Mouse (Mus musculus) forebrain, embryonic 12.5 days (tissue): ENCODE measurements around the gene Prss50. TPM values are rescaled to one million over a fixed set of nuclear protein-coding genes. Genes with fewer than 3 reads are reported as not detected.

Experiments used
- ATAC-seq: fragments of 200-750 bp; cut with Nextera tagmentation; 2 replicates; pipeline ENCODE4 v1.8.0; 2017; ENCODE audit warnings: moderate TSS enrichment; ENCODE audit not compliant: low FRiP score
- H3K27ac ChIP-seq: fragments of 300-500 bp; sonication (generic); 2 replicates; pipeline ENCODE4 v1.5.1; 2016; ENCODE audit warnings: mild to moderate bottlenecking
- H3K27me3 ChIP-seq: fragments of 300-500 bp; sonication (generic); 2 replicates; pipeline ENCODE4 v1.6.1; 2016; ENCODE audit warnings: mild to moderate bottlenecking
- H3K36me3 ChIP-seq: fragments of 300-500 bp; sonication (generic); replicated peaks from 2 replicates; pipeline ENCODE4 v1.6.1; 2016; ENCODE audit warnings: mild to moderate bottlenecking
- H3K4me1 ChIP-seq: fragments of 300-500 bp; sonication (generic); 2 replicates; pipeline ENCODE4 v1.6.1; 2016
- H3K4me2 ChIP-seq: fragments of 300-500 bp; sonication (generic); 2 replicates; pipeline ENCODE4 v1.6.1; 2016; ENCODE audit warnings: mild to moderate bottlenecking, moderate library complexity
- H3K4me3 ChIP-seq: fragments of 300-500 bp; sonication (generic); replicated peaks from 2 replicates; pipeline ENCODE4 v1.5.1; 2016; ENCODE audit warnings: mild to moderate bottlenecking
- H3K9ac ChIP-seq: fragments of 300-500 bp; sonication (generic); 2 replicates; pipeline ENCODE4 v1.6.1; 2016; ENCODE audit warnings: mild to moderate bottlenecking
- H3K9me3 ChIP-seq: fragments of 300-500 bp; sonication (generic); 2 replicates; pipeline ENCODE4 v1.6.1; 2016
- WGBS: fragments of 180-500 bp; shearing (Covaris S2); methylation state at CpG from one replicate; pipeline ENCODE4 v1.1.7; 2016; 5-methylcytosine and 5-hydroxymethylcytosine counted together
- polyA plus RNA-seq: library from polyadenylated mRNA; unstranded; fragments of >200 nt; fragmentation: Nextera tagmentation; extraction: Ambion mirVana; gene quantifications from 2 replicates; pipeline ENCODE4 v1.2.1, GENCODE M21; 2016

Prss50 gene
- polyA plus RNA-seq, 1 experiment from 2014 or later, result 0.17 TPM

DNA sequence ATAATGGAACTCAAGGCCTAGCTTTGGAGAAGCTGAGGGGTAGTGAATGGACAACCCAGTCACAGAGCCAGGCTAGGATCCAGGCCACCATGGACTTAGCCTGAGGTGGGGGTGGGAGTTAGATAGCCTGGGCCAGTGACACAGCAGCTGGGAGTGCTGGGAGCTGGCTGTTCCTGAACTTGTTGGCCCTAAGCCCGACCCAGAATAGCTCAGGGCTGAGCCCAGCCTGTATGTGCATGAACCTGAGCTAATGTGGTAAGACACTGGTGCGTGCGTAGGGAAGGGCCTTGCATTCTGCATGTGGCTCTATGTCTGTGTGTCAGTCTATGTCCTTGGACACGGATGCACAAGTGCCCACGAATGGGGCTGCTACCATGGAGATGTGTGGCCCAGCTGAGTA, 20.1 kb downstream of the Prss50 start:
- Histone ChIP-seq H3K27ac (no peak overlapping the region), H3K36me3 (no peaks in the 10 kb centered on the region), H3K9ac (no peak overlapping the region), H3K4me2 (no peak overlapping the region), H3K27me3 (peaks cover 76% of the 10 kb centered on the region), H3K9me3 (no peaks in the 10 kb centered on the region), H3K4me3 (no peak overlapping the region), H3K4me1 (peaks cover 32% of the 10 kb centered on the region)
- 85% methylated on average over 5 of the region's 5 CpGs for WGBS
- ATAC-seq, result no peak

DNA sequence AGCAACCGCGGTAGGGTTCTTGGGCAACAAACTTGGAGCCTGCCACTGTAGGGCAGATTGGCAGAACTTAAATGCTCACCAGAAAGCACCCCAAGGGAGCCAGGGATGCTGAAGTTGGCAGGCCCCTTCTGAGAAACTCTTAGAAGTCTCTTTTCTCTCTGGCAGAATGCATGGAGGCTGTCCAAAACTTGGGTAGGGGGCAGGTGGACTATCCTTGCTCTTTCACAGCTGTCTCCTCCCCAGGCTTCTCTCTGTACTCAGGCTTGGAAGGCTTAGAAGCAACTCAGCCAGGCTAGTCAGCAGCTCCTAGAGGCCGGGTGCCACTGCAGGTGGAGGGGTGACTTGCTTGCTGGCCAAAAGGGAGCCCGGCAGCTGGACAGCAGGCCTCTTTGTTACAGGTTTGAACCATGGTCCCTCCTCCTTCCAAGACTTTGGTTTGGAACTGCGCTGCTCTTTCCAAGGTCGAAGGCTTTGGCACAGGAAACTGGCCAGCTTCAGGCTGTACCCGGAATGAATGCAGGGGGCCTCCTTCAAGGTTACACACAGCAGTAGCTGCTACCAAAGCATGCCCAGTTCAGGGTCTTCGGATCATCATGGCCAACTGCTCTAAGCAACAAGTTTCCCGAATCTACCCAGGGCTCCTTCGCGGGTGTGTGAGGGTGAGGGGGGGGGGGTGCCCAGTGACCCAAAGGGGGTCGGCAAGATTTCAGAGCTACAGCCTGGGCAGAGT, 21.6 kb downstream of the Prss50 start, which contains the start of gene Als2cl:
Als2cl (plus strand) TSS at position 680 of the 730 bp plus-strand sequence.
- no peak for ATAC-seq
- Histone ChIP-seq H3K27ac (no peak within 1 kb of the TSS), H3K4me3 (peak within 1 kb of the TSS; percentile 50), H3K27me3 (peaks cover 61% of the 10 kb centered on the region), H3K9ac (peak within 1 kb of the TSS; percentile 27; the same call in 1 of the 2 replicates), H3K9me3 (no peaks in the 10 kb centered on the region), H3K4me1 (peaks cover 22% of the 10 kb centered on the region), H3K4me2 (peak within 1 kb of the TSS; percentile 75), H3K36me3 (no peaks in the 10 kb centered on the region)
- 15% methylated on average over 12 of the region's 12 CpGs for WGBS

DNA sequence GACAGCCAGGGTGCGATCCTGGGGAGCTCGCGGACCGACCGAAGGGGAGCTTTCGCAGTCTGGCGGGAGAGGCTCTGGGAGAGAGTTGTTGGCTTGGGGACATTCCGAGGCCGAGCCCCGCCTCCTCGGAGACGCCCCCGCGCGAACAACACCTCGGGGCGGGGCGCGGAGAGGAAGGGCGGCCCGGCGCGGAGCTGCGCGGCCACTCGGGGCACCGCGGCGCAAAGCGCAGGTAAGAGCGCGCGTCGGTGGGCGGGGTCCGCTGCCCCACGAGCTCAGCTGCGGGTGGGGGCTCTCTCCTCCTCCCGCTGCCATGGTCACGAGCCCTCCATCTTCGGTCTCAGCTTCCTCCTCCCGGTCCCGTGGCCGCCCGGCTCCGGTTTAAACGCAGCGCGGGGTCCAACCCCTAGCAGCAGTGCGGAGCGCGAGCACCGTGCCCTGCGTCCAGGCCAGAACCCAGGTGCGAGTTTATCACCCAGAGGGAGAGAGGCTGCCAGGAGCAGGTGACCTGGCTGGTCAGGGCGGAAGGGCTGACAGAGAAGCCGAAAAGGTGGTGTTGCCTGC, 22.3 kb downstream of the Prss50 start, which contains the start of gene Tmie:
Tmie (minus strand) TSS at position 116 of the 564 bp plus-strand sequence.
- 1% methylated on average over 43 of the region's 57 CpGs for WGBS
- peak within 1 kb of the TSS; percentile 75 for H3K4me2 ChIP-seq
- peak within 1 kb of the TSS; percentile 27; the same call in 1 of the 2 replicates for H3K9ac ChIP-seq
- H3K27me3 ChIP-seq, result peaks cover 56% of the 10 kb centered on the region
- no peaks in the 10 kb centered on the region for H3K36me3 ChIP-seq
- ATAC-seq, result no peak
- H3K27ac ChIP-seq, result no peak within 1 kb of the TSS
- peaks cover 14% of the 10 kb centered on the region for H3K4me1 ChIP-seq
- no peaks in the 10 kb centered on the region for H3K9me3 ChIP-seq
- H3K4me3 ChIP-seq, result peak within 1 kb of the TSS; percentile 50

DNA sequence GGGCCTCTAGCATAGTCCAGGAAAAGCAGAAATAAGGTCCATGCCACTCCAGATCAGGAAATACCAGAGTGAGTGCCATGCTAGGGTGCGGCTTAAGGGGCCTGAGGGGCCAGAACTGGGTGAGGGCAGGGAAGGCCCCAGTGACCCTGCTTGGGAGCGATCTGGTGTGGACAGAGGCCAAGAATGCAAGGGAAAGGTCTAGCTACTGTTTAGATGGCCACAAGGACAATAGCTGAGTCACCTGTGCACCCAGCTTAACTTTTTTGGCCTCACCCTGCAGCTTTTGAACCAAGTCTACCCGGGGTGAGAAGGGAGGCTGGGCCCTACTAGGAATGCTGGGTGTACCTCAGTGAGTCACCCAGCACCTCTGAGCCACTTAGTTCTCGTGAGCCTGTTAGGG, 23.0 kb downstream of the Prss50 start:
- no peaks in the 10 kb centered on the region for H3K36me3 ChIP-seq
- peaks cover 10% of the 10 kb centered on the region for H3K4me1 ChIP-seq
- H3K4me2 ChIP-seq, result peak overlapping the region; percentile 75; the same call in 1 of the 2 replicates
- H3K27me3 ChIP-seq, result peaks cover 59% of the 10 kb centered on the region
- WGBS, result 80% methylated on average over 4 of the region's 4 CpGs
- H3K9me3 ChIP-seq, result no peaks in the 10 kb centered on the region
- no peak for ATAC-seq
- H3K4me3 ChIP-seq, result no peak overlapping the region; the same call in 1 of the 2 replicates
- no peak overlapping the region for H3K27ac ChIP-seq
- no peak overlapping the region for H3K9ac ChIP-seq

DNA sequence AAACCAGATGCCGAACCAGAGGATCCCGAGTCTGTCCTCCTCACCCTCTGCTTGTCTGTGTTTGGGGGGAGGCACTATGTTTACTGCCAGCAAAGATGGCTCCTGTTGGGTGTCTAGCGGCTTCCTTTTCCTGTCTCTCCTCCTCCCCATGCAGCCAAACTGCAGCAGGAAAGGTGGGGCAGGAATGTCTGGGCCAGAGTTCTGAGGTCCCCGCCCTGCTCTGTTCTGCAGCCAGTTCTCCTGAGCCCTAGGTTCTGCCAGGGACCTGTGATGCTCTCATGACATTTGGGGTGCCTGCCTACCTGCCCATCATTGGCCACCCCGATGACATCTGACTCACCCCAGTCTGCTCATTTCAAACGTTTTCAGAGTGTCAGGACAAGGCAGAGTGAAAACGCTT, 24.2 kb downstream of the Prss50 start:
- H3K27me3 ChIP-seq, result peaks cover 56% of the 10 kb centered on the region
- no peaks in the 10 kb centered on the region for H3K36me3 ChIP-seq
- WGBS, result 74% methylated on average over 7 of the region's 7 CpGs

DNA sequence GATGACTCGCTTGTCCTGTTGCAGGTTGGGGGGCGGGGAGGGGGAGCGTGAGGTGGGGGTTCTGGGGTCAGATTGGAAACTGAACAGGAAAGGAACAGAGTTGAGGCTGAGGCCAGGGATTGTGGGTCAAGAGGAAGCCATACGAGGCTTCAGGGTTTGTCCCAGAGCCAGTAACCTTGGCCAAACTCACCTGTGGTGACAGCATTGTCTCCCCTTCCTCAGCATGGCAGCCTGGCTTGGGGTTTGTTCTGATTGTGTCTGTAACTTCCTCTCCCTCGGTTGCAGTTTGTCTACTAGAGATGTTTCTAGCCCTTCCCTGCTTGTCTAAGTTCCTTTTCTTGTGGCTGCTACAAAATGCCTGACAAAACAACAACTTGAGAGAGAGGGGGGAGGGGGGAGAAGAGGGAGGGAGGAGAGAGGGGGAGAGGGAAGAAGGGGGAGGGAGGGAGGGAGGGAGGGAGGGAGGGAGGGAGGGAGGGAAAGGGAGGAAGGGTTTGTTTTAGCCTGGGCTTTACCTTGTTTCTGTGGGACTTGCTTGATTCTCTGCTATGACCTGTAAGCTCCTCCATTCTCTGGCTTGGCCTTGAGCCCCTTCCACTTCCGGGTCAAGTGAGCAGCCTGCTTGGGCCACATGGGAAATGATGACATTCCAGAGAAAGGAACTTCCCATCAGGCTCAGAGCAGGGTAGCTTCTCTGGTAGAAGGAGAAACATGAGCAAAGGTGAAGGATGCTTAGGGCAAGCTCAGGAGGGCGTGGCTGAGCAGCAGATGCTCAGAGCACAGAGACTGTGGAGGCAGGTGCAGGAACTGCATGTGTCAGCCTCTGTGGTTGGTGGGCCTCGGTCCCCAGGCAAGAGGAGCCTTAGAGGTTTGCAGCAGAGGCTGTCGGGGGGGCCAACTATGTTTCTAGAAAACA, 29.9 kb downstream of the Prss50 start:
- Histone ChIP-seq H3K9ac (no peak overlapping the region), H3K4me2 (no peak overlapping the region), H3K27me3 (peaks cover 10% of the 10 kb centered on the region; the same call in 1 of the 2 replicates), H3K4me1 (peaks cover 7% of the 10 kb centered on the region; the same call in 1 of the 2 replicates), H3K4me3 (no peak overlapping the region), H3K36me3 (no peaks in the 10 kb centered on the region), H3K9me3 (no peaks in the 10 kb centered on the region), H3K27ac (no peak overlapping the region)
- no peak for ATAC-seq
- WGBS, result 63% methylated on average over 9 of the region's 9 CpGs

More for the DNA sequence above, 24.2 kb downstream of the Prss50 start:
- no peak for ATAC-seq
- no peak overlapping the region for H3K27ac ChIP-seq
- no peak overlapping the region for H3K9ac ChIP-seq
- no peaks in the 10 kb centered on the region for H3K9me3 ChIP-seq
- H3K4me2 ChIP-seq, result no peak overlapping the region
- no peak overlapping the region for H3K4me3 ChIP-seq
- H3K4me1 ChIP-seq, result peaks cover 10% of the 10 kb centered on the region

DNA sequence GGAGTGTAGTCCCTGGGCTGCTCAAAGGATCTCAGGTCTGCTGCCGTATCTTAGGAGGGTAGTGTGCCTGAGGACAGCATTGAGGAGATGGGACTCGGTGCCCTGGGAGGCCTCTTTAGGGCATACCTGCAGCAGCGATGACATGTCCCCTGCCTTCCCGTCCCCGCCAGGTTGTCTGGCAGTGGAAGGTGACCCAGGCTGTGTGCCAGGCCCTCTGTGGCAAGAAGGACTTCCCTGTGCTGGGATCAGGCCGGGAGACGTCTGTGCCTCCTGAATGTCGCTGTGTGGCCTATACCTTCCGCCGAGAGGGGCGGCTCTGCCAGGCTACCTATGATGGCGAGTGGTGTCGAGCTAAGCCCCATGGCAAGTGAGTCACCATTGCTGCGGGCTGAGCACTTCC, 31.2 kb downstream of the Prss50 start:
- H3K27ac ChIP-seq, result no peak overlapping the region
- no peak overlapping the region for H3K4me3 ChIP-seq
- no peak for ATAC-seq
- no peak overlapping the region for H3K9ac ChIP-seq
- 88% methylated on average over 14 of the region's 14 CpGs for WGBS
- no peaks in the 10 kb centered on the region for H3K36me3 ChIP-seq
- H3K4me2 ChIP-seq, result no peak overlapping the region
- no peaks in the 10 kb centered on the region for H3K9me3 ChIP-seq
- peaks cover 10% of the 10 kb centered on the region; the same call in 1 of the 2 replicates for H3K27me3 ChIP-seq
- H3K4me1 ChIP-seq, result peaks cover 7% of the 10 kb centered on the region; the same call in 1 of the 2 replicates

DNA sequence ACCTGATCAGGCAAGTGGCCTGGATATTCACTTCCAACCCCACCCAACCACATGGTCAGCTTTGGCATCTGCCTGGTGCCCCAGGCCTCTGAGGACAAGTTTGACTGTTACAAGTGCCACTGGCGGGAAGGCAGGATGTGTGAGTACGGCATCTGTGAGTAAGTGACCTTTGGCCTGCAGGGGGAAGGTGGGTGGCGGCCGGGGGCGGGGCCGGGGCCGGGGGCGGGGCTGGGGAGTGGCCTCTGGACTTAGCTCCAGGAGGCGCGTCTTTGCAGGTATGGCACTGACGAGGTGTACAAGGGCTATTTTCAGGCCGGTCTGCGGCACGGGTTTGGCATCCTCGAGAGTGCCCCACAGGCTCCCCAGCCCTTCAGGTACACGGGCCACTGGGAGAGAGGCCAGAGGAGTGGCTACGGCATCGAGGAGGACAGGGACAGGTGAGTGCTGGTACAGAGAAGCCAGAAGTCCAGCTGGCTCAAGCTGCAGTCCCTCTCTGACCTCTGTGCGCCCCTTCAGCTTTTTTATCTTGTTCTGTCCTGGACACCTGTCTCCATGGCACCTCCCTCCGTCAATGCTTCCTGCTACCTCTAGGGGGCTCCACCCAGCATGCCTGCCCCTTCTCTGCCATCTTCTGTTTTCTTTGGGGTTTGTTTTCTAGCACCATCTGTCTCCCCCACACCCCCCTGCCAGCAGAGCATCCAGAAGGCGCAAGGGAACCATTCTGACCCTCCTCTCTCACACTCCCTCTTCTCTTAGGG, 32.4 kb downstream of the Prss50 start:
- H3K9me3 ChIP-seq, result no peaks in the 10 kb centered on the region
- no peak overlapping the region for H3K4me3 ChIP-seq
- H3K4me2 ChIP-seq, result no peak overlapping the region; the same call in 1 of the 2 replicates
- H3K36me3 ChIP-seq, result no peaks in the 10 kb centered on the region
- H3K4me1 ChIP-seq, result peaks cover 7% of the 10 kb centered on the region; the same call in 1 of the 2 replicates
- H3K27me3 ChIP-seq, result peaks cover 10% of the 10 kb centered on the region; the same call in 1 of the 2 replicates
- no peak for ATAC-seq
- WGBS, result 9% methylated on average over 20 of the region's 21 CpGs
- H3K27ac ChIP-seq, result no peak overlapping the region
- no peak overlapping the region for H3K9ac ChIP-seq

DNA sequence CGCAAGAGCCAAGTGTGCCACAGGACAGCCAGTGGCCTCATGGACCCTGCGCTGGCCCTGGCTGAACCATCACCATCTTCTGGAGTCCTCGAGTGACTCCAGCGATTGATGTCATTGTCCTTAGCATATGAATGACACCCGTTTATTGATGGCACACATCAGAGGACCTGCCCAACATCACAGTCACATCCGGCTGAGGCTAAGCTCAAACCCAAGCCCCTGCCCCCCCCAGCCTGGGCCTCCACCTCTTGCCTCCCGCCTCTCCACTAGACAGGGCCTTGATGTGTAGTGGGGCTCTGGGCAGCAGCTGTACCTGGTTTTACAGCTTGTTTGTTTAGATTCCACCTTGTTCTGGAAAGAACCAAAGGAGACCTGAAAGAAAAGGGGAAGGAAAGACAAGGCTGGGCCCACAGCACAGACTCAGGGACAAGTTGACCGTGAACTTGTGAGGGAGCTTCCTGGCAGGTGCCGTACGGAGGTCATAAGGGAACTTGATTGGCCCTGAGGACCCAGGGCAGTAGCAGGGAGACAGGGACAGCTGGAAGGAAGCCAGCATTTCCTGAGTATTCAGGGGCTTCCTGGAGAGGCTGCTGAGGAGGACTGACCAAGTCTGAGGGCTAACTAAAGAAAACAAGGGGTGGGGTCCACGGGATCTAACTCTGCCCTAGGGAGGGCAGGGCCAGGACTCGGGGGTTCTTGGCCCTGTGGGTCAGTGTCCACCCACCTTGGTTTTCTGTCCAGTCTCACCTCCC, 33.5 kb downstream of the Prss50 start:
- H3K36me3 ChIP-seq, result no peaks in the 10 kb centered on the region
- H3K9me3 ChIP-seq, result no peaks in the 10 kb centered on the region
- WGBS, result 87% methylated on average over 12 of the region's 12 CpGs
- peaks cover 14% of the 10 kb centered on the region for H3K4me1 ChIP-seq
- H3K27me3 ChIP-seq, result peaks cover 7% of the 10 kb centered on the region; the same call in 1 of the 2 replicates
- H3K4me3 ChIP-seq, result no peak overlapping the region
- no peak for ATAC-seq
- no peak overlapping the region for H3K4me2 ChIP-seq
- H3K27ac ChIP-seq, result no peak overlapping the region
- no peak overlapping the region for H3K9ac ChIP-seq

DNA sequence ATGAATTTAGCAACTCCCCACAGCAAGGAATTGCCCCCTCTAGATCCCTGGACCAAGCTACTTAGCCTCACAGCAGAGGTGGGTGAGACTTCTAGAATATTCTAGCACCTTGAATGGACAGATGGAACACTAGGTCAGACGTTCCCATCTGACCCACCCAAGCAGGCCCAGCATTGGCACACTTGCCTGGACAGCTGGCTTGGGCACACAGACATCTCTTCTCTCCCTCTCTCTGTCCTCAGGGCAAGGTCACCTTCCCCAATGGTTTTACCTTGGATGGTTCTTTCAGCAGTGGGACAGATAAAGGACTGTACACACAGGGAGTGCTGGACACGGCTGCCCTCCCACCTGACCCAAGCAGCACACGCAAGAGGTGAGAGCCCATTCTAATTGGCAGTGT, 34.8 kb downstream of the Prss50 start:
- Histone ChIP-seq H3K27ac (no peak overlapping the region), H3K36me3 (no peaks in the 10 kb centered on the region), H3K27me3 (peaks cover 7% of the 10 kb centered on the region; the same call in 1 of the 2 replicates), H3K4me3 (no peak overlapping the region), H3K4me1 (peaks cover 20% of the 10 kb centered on the region), H3K9me3 (no peaks in the 10 kb centered on the region), H3K9ac (no peak overlapping the region), H3K4me2 (no peak overlapping the region)
- WGBS, result 77% methylated on average over 3 of the region's 3 CpGs
- no peak for ATAC-seq

DNA sequence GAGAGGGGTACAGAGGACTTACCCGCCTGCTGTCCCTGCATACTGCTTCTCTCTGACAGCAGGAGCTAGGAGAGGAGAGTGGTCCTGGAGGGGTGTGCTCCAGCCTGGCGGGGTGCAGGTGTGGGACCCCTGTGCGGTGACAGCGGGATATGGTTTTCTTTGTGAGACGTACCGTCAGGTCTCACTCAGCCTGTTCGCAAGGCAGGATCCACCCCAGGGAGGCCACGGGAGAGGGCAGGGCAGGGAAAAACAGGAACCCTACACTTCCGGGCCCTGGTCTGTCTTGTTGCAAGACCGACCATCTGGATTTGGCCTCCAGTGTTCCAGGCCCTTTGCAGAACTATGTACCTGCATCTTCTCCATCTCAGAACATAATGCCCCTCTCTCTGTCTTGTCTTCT, 35.7 kb downstream of the Prss50 start:
- Histone ChIP-seq H3K36me3 (no peaks in the 10 kb centered on the region), H3K4me3 (no peak overlapping the region), H3K27ac (no peak overlapping the region), H3K27me3 (peaks cover 7% of the 10 kb centered on the region), H3K4me1 (peaks cover 20% of the 10 kb centered on the region), H3K4me2 (no peak overlapping the region), H3K9ac (no peak overlapping the region), H3K9me3 (no peaks in the 10 kb centered on the region)
- WGBS, result 79% methylated on average over 10 of the region's 10 CpGs
- no peak for ATAC-seq
